Mouse (Mus musculus) adrenal gland, adult 18-20 months (tissue): ENCODE data around the gene Usp2. TPM values are rescaled to one million over a fixed set of nuclear protein-coding genes. Genes with fewer than 3 reads are reported as not detected.

Experiments
- DNase-seq, 2 experiments: peaks; one replicate each; pipeline ENCODE4 v3.0.0; 2021 to 2022; ENCODE audit warnings: low spot score in 2 of 2
- long read RNA-seq, 2 experiments: library from polyadenylated mRNA; stranded (forward); transcript quantifications; one replicate each; pipeline ENCODE4 v2.0.0; 2021
- total RNA-seq, 2 experiments: library from RNA; stranded (reverse); gene quantifications; 1 replicate in 1 of 2; 2 replicates in 1 of 2; pipeline ENCODE4 v1.2.3; 2021

The Usp2 gene
- 10 to 100 TPM; 36.4 to 40.9 TPM for total RNA-seq
- long read RNA-seq, experiment 1, transcript Usp2-202 (12 exons, 2,057 nt), result major isoform, 6 of 15 reads
- long read RNA-seq, experiment 1, transcript Usp2-201 (13 exons, 3,867 nt), result major isoform, 6 of 15 reads
- long read RNA-seq, experiment 1, partial matches to known transcripts, result 3 of 15 reads
- long read RNA-seq, experiment 1, other reads (novel, unspliced or antisense), result 0 of 15 reads
- long read RNA-seq, experiment 2, transcript Usp2-201 (13 exons, 3,867 nt), result minor isoform, 8 of 42 reads
- long read RNA-seq, experiment 2, transcript Usp2-202 (12 exons, 2,057 nt), result major isoform, 17 of 42 reads
- long read RNA-seq, experiment 2, partial matches to known transcripts, result 11 of 42 reads
- long read RNA-seq, experiment 2, other reads (novel, unspliced or antisense), result 6 of 42 reads

DNA sequence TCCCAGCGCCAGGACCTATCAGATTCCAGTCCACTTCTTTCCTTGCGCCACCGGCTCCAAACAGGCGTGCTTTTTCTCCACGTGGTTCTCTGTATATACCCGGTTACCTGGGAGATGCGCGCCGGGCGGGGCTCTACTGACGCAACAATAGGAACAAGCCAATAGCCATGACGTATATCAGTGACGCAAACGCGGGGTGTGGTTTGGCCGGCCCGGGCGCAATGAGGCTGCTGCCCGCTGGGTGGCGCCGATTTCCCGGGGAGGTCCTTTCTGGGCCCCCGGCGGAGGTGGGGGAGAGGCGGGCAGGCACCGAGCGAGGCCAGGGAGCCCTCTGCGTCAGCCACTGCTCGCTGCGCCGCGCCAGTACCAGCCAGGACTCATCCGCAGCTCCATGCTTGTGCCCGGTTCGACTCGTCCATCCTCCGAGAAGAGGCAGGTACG is at the start of gene Usp2:
Gene Usp2 (plus strand): TSS at position 237 of the 441 bp plus-strand sequence.
- DNase-seq, result peak; percentile 100

DNA sequence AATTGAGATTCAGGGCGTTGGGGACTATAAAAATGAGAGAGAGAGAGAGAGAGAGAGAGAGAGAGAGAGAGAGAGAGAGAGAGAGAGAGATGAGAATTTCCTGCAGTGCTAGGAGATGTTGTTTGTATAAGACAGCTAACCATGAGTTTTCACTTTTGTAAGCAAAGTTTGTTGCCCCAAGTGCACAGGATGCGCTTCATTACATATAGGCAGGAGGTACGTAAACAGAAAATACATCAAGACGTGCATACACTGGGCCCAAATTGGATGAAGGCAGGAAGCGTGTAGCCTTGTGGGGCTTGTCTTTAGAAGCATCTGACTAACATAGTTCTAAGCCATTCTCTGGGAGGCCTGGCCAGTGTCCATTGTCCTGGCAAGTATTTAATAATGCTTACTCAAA is 49.0 kb upstream of the Usp2 start:
- DNase-seq, result no peak

DNA sequence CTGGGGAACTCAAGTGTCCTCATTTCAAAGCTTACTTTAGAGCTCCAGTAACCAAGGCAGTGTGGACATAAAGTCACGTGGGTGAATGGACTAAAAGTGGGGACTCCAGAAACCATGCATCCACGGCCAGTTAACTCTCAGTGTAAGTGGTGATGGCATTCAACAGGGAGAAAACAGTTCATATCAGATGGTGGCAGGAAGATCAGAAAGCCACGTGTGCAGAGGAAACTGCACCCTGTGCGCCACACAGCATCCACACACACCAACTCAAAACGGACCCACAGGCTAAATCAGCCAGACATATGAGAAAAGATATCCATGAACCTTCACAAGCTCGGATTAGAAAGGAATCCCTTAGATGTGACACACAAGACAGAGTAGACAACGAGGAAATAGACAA is 46.8 kb upstream of the Usp2 start:
- no peak for DNase-seq

DNA sequence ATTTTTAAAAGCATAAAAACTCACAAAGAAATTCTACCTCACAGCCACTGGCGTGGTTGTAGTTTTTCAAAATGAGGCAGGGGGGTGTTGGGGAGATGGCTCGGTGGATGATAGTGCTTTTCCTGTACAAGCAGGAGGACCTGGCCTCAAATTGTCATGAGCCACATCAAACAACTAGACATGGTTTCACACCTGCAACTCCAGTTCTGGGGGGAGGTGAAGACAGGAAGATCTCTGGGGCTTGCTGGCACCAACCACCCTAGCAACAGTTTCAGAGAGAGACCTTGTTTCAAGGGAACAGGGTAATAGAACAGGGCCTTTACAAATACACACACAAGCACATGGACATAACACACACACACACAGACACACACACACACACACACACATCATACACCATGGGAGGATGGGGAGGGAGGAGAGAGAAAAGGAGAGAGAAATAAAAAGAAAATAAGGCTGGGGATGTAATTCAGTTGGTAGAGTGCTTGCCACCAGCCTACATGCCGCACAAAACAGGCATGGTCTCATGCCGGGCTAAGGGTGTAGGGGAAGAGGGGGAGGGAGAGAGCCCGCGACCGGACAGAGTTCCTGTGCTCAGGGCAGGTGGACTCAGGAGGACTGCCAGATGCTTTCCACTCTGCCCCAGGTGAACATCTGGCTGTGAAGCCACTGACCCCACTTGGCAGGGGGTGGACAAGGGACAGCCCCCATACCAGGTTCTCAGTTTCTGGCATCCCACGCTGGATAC is 44.5 kb upstream of the Usp2 start:
- no peak for DNase-seq

DNA sequence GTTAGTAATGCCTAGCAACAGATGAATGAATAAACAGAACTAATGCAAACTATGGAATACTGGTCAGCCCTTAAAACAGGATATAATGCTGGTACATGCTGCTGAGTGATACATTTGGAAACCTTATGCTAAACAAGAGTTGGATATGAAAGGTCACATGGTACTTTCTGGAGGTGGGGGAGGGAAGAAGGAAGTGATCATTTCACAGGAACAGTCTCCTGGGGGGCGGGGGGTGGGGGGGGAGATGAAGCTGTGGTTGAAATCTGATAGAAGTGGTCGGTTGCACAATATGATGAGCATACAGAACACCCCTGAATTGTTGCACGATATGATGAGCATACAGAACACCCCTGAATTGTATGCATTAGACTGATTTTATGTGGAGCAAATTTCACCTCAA is 42.7 kb upstream of the Usp2 start:
- no peak for DNase-seq

DNA sequence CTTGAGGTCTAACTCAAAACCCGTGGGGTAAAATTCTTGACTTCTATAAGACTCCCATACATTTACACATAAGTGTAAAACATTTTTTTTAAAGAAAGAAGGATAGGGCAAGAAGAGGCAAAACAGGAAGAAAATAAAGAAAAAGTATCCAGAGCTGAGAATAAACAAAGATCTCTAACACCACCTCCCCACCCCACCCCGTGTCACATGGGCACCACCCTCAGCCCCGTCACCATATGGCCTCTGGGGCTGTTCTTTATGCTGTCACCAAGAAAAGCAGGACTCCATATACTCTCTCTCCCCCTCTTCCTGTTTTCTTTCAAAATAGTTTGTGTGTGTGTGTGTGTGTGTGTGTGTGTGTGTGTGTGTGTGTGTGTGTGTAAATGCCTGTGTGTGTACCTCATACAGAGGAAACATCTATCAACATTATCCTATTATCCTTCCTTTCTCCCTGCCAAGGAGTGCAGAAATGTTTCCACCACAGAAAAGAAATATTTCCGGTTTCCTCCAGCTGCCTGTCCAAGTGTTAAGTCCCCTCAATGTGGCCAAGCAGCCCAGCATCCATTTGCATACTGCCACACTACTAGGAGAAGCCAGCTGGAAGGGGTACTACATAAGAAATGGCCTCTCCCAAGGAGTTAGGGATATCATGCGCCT is 37.1 kb upstream of the Usp2 start:
- no peak for DNase-seq

DNA sequence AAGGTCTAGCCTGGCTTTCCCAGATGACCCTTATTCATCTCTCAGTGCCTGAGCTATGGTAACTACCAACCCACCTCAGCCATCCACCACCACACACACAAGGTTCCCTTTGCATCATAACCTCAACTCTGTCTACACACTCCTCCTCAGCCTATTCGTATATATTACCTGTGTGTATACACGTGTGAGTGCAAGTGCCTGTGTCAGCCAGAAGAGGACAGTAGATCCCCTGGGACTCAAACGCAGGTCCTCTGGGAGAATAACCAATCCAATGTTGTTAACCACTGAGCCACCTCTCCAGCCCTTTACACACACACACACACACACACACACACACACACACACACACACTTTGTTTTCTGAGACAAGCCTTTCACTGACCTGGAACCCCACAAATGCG is 36.2 kb upstream of the Usp2 start:
- no peak for DNase-seq

DNA sequence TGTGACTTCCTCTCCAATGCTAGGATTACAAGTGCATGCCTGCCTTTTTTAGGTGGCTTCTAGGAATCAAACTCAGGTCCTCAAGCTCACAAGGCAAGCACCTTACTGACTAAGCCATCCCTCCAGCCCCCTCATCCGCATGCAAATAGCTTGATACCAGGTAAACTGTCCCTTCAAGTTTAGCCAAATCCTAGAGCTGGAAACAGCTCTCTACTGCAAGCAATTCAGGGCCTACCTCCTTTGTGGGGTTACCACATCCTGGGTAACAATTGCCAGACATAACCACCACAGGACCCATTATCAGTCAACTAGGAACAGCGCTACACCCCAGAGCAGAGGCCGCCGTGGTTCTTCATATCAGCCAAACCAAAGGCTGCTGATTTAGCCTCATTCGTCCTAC is 35.7 kb upstream of the Usp2 start:
- DNase-seq, result no peak

DNA sequence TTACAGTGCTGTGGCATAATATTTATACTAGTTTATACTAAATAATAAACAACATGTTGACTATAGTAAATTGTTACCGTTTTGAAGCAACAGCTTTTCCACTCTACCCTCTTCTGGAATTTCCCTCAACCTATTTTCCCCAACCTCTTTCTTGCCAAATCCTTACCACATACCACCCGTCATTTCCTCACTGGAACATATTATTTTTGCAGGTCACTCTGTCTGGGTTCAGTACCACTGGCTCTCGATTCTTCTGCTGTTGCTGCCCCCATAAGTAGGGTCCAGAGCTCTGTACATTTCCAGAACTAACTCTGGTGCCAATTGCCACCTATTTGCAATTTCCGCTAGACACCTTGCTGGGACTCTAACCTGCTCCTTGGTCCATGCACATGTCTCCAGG is 34.9 kb upstream of the Usp2 start:
- no peak for DNase-seq

DNA sequence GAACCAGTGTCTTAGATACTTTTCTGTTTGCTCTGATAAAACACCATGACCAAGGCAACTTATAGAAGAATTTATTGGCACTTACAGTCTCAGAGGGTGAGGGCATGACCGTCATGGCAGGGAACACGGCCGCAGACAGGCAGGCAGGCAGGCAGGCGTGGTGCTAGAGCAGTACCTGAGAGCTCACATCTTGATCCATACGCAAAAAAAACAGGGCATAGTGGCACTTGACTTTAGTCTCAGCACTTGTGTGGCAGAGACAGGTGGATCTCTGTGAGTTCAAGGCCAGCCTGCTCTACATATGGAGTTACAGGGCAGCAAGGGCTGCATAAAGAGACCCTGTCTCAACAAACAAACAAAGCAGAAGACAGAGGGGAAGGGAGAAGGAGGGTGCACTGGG is 33.5 kb upstream of the Usp2 start:
- DNase-seq, result no peak

DNA sequence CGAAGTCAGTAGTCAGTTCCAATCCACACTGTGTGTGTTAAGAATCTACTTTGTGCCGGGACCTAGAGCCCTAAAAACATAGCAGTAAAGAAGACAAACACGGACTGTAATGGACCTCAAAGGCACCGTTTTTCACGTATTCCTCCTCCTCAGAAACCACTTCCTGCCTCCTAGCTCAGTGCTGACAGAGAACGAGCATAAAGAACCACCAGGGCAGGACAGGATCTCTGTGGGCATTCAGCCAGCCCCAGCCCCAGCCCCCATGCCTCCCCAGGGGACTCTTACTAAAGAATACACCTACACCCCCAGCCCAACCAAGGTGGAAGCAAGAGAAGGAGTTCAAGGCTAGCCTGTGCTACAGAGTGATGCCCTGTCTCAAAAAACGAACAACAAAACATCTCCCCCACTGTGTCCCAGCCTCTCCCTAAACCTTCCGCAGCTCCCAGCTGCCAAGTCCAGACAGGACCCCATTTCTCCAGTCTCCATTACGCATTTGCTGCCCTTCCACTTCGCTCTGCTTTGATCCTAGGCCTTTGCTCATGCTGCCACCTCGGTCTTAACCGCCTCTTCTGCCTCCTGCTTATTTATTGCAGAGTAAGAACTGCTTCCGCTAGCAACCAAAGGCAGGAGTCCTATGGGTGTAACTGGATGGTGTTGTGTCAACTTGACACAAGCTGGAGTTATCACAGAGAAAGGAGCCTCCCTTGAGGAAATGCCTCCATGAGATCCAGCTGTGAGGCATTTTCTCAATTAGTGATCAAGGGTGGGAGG is 32.7 kb upstream of the Usp2 start:
- no peak for DNase-seq

DNA sequence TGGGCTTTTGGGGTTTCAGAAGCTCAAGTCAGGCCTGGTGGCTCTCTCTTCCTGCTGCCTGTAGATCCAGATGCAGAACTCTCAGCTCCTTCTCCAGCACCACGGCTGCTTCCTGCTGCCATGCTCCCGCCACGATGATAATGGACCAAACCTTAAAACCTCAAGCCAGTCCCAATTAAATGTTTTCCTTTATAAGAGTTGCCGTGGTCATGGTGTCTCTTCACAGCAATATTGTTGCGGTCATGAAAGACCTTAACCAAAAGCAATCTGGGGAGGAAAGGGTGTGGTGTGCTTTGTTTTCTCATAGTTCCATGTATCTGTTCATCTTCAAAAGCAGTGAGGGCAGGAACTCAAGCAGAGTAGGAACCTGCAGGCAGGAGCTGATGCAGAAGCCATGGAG is 29.7 kb upstream of the Usp2 start:
- no peak for DNase-seq

DNA sequence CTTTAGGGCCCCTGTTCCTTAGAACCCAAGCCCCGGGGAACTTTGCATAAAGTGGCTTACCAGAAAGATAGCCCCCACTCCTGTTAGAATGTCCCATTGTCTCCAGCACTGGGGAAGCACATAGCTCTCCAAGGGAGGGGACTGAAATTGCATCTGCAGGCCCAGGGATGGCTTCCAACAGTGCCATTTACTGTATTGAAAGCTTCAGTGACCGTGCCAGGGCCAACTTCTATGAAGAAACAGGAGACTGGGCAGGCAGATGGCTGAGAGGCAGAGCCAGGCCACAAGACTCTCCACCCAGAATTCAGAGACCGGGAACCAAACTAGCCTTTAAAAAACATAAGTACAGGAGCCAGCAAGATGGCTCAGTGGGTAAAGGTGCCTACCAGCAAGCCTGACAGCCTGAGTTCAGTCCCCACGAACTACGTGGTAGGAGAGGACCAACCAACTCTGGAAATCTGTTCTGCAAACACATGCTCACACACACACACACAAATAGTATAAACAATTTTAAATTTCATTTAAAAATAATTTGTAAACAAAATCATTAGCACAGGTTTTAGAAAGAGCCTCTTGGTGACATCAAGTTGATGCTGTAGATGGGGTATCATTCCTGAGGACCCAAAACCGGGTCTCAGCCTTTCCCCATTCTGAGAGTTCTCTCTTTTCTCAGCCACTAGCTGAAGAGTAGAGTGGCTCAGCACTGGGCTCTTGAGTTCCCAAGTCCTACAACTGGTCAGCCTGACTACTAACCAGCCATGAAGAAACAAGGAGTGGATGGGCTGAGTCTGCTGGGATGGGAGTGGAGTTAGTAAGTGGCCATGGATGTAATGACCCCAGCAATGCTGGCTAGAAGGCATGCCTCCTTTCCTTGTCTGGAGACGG is 25.1 kb upstream of the Usp2 start:
- DNase-seq, result no peak

DNA sequence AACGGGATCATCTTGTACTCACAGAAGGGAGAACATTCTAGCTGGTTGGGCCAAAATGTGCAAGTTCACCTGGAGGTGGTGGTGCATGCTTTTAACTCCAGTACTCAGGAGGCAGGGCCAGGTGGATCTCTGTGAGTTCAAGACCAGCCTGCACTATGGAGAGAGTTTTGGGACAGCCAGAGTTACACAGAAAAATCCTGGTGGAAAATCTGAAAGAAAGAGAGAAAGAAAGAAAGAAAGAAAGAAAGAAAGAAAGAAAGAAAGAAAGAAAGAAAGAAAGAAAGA is 24.5 kb upstream of the Usp2 start:
- DNase-seq, result no peak

DNA sequence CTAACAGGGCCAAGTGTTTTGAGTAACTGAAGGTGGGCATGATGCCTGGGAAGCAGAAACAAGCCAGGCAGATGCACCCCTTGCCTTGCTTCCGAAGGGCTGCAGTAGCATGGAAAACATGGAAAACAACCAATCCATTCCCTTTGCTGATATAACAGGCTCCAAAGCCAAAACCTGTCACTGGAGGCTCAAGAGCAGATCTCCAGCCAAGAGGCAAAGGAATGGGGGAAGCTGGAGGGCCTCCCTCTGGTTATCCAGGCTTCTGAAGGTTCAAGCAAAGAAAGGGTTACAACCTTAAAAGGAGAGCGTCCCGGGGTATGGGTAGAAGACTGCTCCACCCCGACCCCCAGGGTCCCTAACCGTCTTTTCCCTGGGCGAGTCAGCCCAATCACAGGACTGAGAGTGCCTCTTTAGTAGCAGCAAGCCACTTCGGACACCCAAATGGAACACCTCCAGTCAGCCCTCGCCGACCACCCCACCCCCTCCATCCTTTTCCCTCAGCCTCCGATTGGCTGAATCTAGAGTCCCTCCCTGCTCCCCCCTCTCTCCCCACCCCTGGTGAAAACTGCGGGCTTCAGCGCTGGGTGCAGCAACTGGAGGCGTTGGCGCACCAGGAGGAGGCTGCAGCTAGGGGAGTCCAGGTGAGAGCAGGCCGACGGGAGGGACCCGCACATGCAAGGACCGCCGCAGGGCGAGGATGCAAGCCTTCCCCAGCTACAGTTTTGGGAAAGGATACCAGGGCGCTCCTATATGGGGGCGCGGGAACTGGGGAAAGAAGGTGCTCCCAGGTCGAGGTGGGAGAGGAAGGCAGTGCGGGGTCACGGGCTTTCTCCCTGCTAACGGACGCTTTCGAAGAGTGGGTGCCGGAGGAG is 23.7 kb upstream of the Usp2 start, which contains the start of gene Thy1:
Gene Thy1 (plus strand): TSS at position 549 of the 872 bp plus-strand sequence.
- peak; percentile 10 to 29 for DNase-seq

DNA sequence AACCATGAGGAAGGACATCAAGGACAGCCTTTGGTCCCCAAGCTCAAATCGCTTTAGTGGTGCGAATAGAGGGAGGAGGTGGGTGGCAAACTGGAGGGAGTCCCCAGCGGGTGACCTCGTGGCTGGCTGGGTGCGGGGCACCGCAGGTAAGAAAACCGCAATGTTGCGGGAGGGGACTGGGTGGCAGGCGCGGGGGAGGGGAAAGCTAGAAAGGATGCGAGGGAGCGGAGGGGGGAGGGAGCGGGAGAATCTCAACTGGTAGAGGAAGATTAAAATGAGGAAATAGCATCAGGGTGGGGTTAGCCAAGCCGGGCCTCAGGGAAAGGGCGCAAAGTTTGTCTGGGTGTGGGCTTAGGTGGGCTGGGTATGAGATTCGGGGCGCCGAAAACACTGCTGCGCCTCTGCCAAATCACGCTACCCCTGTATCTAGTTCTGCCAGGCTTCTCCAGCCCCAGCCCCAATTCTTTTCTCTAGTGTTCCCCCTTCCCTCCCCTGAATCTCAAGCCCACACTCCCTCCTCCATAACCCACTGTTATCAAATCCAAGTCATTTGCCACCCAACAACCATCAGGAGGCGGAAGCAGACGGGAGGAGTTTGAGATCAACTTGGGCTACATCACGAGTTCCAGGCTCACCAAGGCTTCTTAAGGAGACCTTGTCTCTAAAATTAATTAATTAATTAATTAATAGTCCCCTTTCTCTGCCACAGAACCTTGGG is 23.0 kb upstream of the Usp2 start:
- no peak for DNase-seq

DNA sequence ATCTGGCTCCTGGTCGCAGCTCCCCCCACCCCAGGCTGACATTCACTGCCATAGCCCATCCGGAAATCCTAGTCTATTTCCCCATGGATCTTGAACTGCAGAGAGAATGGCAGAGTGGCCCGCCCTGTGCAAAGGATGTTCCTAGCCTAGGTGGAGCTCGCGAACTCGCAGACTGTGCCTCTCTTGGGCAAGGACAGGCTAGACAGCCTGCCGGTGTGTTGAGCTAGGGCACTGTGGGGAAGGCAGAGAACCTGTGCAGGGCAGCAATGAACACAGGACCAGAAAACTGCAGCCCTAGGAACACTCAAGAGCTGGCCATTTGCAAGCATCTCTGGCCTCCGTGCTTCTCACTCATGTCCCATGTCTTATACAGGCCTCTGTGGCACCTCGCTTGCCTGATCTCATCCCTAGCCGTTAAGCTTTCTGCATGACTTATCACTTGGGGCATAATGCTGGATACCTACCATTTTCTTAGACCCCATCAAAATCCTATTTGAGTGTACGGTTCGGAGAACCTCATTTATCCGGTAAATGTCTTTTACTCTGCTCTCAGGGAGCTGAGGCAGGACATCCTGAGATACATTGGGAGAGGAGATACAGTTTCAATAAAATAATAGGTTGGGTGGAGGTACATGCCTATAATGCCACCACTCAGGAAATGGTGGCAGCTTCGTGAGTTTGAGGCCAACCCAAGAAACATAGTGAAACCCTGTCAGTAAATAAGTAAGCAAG is 22.2 kb upstream of the Usp2 start:
- no peak for DNase-seq
